Mouse (Mus musculus): ENCODE measurements at regions not wholly inside any gene's neighbourhood (a gene's known extent, or its start where the extent isn't known, plus 50 kb on each side); places are given as distances from the start of the nearest gene placed in this dataset.

- TF ChIP-seq POLR2A (IDR thresholded peaks at IDR 0.05; ENCODE audit: control insufficient read depth, extremely low read depth, insufficient read depth, low read length, poor library complexity) (no peak), CTCF (IDR thresholded peaks at IDR 0.05; ENCODE audit: borderline replicate concordance, control insufficient read depth, extremely low read depth, insufficient read depth, low read length, poor library complexity) (no peak)
Measured at GRCm38 (mm10) chr1:181263216-181263615, 51.4 kb upstream of the Wdr26 start.
